ENCODE assay signal across 19 mouse cellular contexts in genomic region chr15:60732416-60732815, GRCm38 (mm10).
"Had no signal": no experiment of that assay in that cellular context is flagged by ENCODE, and none has a peak within 500 bp of the region (broad histone marks: within the 10 kb centered on the region; RNA-seq: fewer than 3 reads in every experiment).

No protein-coding gene starts in this region.

- H3K36me3 ChIP-seq: midbrain, embryonic 10.5 days; midbrain, embryonic 12.5 days; neural tube, embryonic 13.5 days; neural tube, embryonic 15.5 days had no signal

- ATAC-seq: midbrain, embryonic 16.5 days had no signal

- H3K9ac ChIP-seq: lung, embryonic 14.5 days; midbrain, embryonic 12.5 days; neural tube, embryonic 13.5 days; neural tube, embryonic 15.5 days had no signal

- H3K4me2 ChIP-seq: lung, embryonic 14.5 days; midbrain, embryonic 12.5 days; neural tube, embryonic 13.5 days; neural tube, embryonic 15.5 days had no signal

- H3K4me1 ChIP-seq: midbrain, embryonic 12.5 days; neural tube, embryonic 15.5 days had no signal

- H3K27me3 ChIP-seq: midbrain, embryonic 12.5 days; neural tube, embryonic 13.5 days; neural tube, embryonic 15.5 days had no signal

- H3K4me3 ChIP-seq: midbrain, embryonic 10.5 days; midbrain, embryonic 12.5 days; myocyte; neural tube, embryonic 13.5 days; neural tube, embryonic 15.5 days had no signal

- DNase-seq: lung, adult 18-20 months; lung, embryonic 14.5 days; lung, postnatal 10 days; lung, postnatal 4 days; midbrain, embryonic 14.5 days; retina, postnatal 1 day; right cerebral cortex, adult 18-20 months; right cerebral cortex, postnatal 25 days; right cerebral cortex, postnatal 4 days; spleen, adult 18-20 months; thymus, adult 18-20 months; thymus, postnatal 14 days; thymus, postnatal 36 days had no signal

- H3K27ac ChIP-seq: midbrain, embryonic 10.5 days; midbrain, embryonic 12.5 days; neural tube, embryonic 13.5 days; neural tube, embryonic 15.5 days had no signal

- H3K9me3 ChIP-seq: midbrain, embryonic 10.5 days; midbrain, embryonic 12.5 days; neural tube, embryonic 13.5 days; neural tube, embryonic 15.5 days had no signal
